Mouse (Mus musculus) stomach, embryonic 15.5 days (tissue): Measurements from ENCODE around the gene Smc5. TPM values are rescaled to one million over a fixed set of nuclear protein-coding genes. Genes with fewer than 3 reads are reported as not detected.

ENCODE experiments used
- ATAC-seq: fragments of 200-750 bp; cut with Nextera tagmentation; 2 replicates; pipeline ENCODE4 v1.8.0; 2017; ENCODE audit warnings: low read depth, moderate number of reproducible peaks, moderate TSS enrichment; ENCODE audit not compliant: insufficient read depth, low FRiP score
- H3K27ac ChIP-seq: fragments of 300-500 bp; sonication (generic); 2 replicates; pipeline ENCODE4 v1.5.1; 2015; ENCODE audit warnings: mild to moderate bottlenecking, inconsistent platforms
- H3K27me3 ChIP-seq: fragments of 300-500 bp; sonication (generic); replicated peaks from 2 replicates; pipeline ENCODE4 v1.6.1; 2015; ENCODE audit warnings: inconsistent platforms
- H3K36me3 ChIP-seq: fragments of 300-500 bp; sonication (generic); 2 replicates; pipeline ENCODE4 v1.6.1; 2015; ENCODE audit warnings: inconsistent platforms
- H3K4me1 ChIP-seq: fragments of 300-500 bp; sonication (generic); 2 replicates; pipeline ENCODE4 v1.6.1; 2015; ENCODE audit warnings: inconsistent platforms
- H3K4me2 ChIP-seq: fragments of 300-500 bp; sonication (generic); 2 replicates; pipeline ENCODE4 v1.6.1; 2015; ENCODE audit warnings: mild to moderate bottlenecking, inconsistent platforms
- H3K4me3 ChIP-seq: fragments of 300-500 bp; sonication (generic); replicated peaks from 2 replicates; pipeline ENCODE4 v1.5.1; 2015; ENCODE audit warnings: inconsistent platforms
- H3K9ac ChIP-seq: fragments of 300-500 bp; sonication (generic); 2 replicates; pipeline ENCODE4 v1.6.1; 2015; ENCODE audit warnings: inconsistent platforms
- H3K9me3 ChIP-seq: fragments of 300-500 bp; sonication (generic); 2 replicates; pipeline ENCODE4 v1.6.1; 2016; ENCODE audit warnings: inconsistent platforms
- WGBS: fragments of 180-500 bp; shearing (Covaris S2); methylation state at CpG from one replicate; pipeline ENCODE4 v1.1.7; 2015; 5-methylcytosine and 5-hydroxymethylcytosine counted together
- polyA plus RNA-seq: library from polyadenylated mRNA; unstranded; fragments of >200 nt; fragmentation: Nextera tagmentation; extraction: Ambion mirVana; gene quantifications from 2 replicates; pipeline ENCODE4 v1.2.1, GENCODE M21; 2015

Gene Smc5
- polyA plus RNA-seq: 27.4 and 28.9 TPM in 2 replicates

DNA sequence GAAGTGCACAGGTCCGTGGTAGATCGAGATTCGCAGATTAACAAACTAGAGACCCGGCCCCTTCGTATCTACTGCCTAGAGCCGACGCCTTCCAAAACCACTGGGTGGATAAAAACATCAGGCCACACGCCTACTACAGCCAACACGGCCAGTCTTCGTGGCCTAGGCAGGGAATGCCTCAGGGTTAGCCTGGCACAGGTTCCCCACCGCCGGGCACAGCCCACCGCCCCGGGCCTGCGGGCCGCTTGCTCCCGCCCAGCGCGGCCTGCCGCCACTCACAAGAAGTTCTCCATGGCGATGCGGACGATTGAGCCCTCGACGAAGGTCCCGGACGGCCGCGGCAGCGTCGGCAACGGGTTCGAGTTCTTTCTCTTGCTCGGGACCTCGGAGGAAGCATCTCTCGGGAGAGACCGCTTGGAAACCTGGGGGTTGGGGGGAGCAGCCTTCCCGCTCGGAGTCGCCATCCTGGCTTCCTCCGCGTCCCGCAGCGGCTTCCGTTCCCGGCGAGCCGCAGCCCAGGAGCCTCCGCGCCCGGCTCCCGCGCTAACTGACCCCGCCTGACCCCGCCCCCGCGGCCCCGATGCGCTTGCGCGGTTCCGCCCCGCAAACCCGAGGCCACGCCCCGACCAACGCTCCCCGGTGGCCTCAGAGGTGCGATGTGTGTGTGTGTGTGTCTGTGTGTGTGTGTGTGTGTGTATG lies at the start of gene Smc5:
TSS of gene Smc5 (minus strand) at position 543 of the 699 bp plus-strand sequence.
- ATAC-seq: peak; percentile 95
- Histone ChIP-seq H3K27ac (peak within 1 kb of the TSS; percentile 77), H3K27me3 (no peaks in the 10 kb centered on the region), H3K9ac (peak within 1 kb of the TSS; percentile 91), H3K36me3 (no peaks in the 10 kb centered on the region), H3K4me3 (peak within 1 kb of the TSS; percentile 81), H3K4me2 (peak within 1 kb of the TSS; percentile 63), H3K9me3 (no peaks in the 10 kb centered on the region), H3K4me1 (no peaks in the 10 kb centered on the region)
- under 1% methylated on average over 69 of the region's 69 CpGs for WGBS

- H3K4me2 ChIP-seq: no peak overlapping the region
- no peaks in the 10 kb centered on the region for H3K4me1 ChIP-seq
- H3K36me3 ChIP-seq: no peaks in the 10 kb centered on the region
- no peaks in the 10 kb centered on the region for H3K9me3 ChIP-seq
- no peaks in the 10 kb centered on the region for H3K27me3 ChIP-seq
- H3K4me3 ChIP-seq: no peak overlapping the region
- ATAC-seq: no peak
- H3K27ac ChIP-seq: no peak overlapping the region
- WGBS: 55% methylated on average over 3 of the region's 3 CpGs
- no peak overlapping the region for H3K9ac ChIP-seq
Measured at GRCm38 (mm10) chr19:23323107-23323506, 49.4 kb upstream of the Smc5 start.

- H3K4me3 ChIP-seq: no peak overlapping the region
- H3K27me3 ChIP-seq: no peaks in the 10 kb centered on the region
- 82% methylated on average over 5 of the region's 5 CpGs for WGBS
- no peak for ATAC-seq
- H3K36me3 ChIP-seq: no peaks in the 10 kb centered on the region
- no peak overlapping the region for H3K27ac ChIP-seq
- H3K4me1 ChIP-seq: no peaks in the 10 kb centered on the region
- no peaks in the 10 kb centered on the region for H3K9me3 ChIP-seq
- no peak overlapping the region for H3K4me2 ChIP-seq
- H3K9ac ChIP-seq: no peak overlapping the region
Measured at GRCm38 (mm10) chr19:23317989-23318358, 44.3 kb upstream of the Smc5 start.

DNA sequence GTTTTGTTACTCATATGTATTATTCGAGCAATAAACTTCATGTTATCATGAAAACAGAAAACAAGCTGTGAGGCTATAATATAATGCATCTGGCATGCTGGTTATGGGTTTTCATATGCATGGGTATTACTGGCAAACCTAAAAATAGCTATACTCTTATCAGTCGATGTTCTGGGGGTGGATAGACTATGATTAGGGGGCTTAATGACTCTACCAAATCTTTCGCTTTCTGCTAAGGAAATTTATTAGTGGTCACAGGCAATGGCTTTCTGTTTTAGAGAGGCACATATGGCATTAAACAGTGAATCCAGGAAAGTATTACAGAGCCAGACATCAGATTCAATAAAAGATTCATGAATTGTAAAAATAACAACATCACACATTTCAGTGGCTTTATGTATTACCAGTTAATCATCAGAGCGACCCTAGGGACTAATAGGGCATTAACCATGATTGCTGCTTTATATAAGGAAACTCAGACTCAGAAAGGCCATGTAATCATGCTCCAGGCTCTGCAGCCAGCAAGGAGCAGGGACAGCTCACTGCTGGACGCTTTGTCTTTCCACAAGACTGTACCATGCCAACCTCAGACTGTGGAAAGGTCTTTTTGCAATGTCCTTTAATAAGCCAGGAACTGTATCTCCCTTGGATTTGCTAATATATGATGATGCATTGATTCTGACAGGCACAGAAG lies 43.7 kb upstream of the Smc5 start:
- no peaks in the 10 kb centered on the region for H3K36me3 ChIP-seq
- no peak overlapping the region for H3K9ac ChIP-seq
- no peak overlapping the region for H3K4me3 ChIP-seq
- H3K4me2 ChIP-seq: no peak overlapping the region
- no peaks in the 10 kb centered on the region for H3K27me3 ChIP-seq
- WGBS: 74% methylated on average over 5 of the region's 5 CpGs
- H3K9me3 ChIP-seq: no peaks in the 10 kb centered on the region
- ATAC-seq: no peak
- H3K4me1 ChIP-seq: no peaks in the 10 kb centered on the region
- no peak overlapping the region for H3K27ac ChIP-seq

DNA sequence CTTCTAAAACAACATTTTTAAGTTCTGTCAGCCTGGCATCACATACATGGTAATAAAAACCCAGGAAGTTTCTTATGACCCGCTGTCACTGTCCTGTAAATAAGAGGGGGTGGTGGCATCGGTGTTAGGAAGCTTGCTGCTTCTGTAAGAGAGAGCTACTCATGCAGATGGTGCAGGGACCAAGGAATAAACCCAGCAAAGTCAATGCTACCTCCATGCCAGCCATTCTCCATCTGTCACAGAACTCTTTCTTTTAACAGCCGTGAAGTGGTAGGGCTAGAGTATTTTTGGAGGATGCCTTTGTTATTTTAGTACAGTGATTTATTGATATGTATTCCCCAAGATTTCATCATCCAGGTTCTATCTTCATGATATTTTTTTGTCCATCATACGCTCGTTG lies 43.2 kb upstream of the Smc5 start:
- 84% methylated on average over 5 of the region's 5 CpGs for WGBS
- Histone ChIP-seq H3K27me3 (no peaks in the 10 kb centered on the region), H3K4me1 (no peaks in the 10 kb centered on the region), H3K27ac (no peak overlapping the region), H3K36me3 (no peaks in the 10 kb centered on the region), H3K4me3 (no peak overlapping the region), H3K9ac (no peak overlapping the region), H3K4me2 (no peak overlapping the region), H3K9me3 (no peaks in the 10 kb centered on the region)
- no peak for ATAC-seq

DNA sequence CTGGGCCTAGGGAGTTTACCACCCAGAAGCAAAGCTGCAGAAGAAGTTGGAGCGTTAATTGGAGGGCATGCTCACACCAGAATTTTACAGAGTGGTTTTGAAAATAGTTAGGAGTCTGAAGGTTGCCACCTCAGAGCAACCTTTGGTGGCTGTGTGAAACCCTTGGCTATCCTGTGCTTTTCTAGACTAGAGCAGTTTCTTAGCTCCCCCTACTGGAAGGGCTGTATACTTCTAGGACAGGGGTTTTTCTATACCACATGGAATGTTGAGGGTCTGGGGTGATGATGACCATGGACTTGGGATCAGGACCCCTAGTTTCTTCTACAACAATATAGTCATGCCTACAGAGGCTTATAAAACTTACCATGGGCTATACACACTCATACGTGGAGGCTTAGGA lies 36.3 kb upstream of the Smc5 start:
- Histone ChIP-seq H3K9ac (no peak overlapping the region), H3K4me3 (no peak overlapping the region), H3K4me2 (no peak overlapping the region), H3K27ac (no peak overlapping the region), H3K36me3 (no peaks in the 10 kb centered on the region), H3K4me1 (no peaks in the 10 kb centered on the region), H3K9me3 (no peaks in the 10 kb centered on the region), H3K27me3 (no peaks in the 10 kb centered on the region)
- WGBS: 89% methylated on average over 2 of the region's 2 CpGs
- ATAC-seq: no peak

GRCm38 (mm10) chr19:23306671-23307070 lies 33.0 kb upstream of the Smc5 start:
- Histone ChIP-seq H3K27me3 (no peaks in the 10 kb centered on the region), H3K4me1 (no peaks in the 10 kb centered on the region), H3K9me3 (no peaks in the 10 kb centered on the region), H3K9ac (no peak overlapping the region), H3K27ac (no peak overlapping the region), H3K4me2 (no peak overlapping the region), H3K4me3 (no peak overlapping the region), H3K36me3 (no peaks in the 10 kb centered on the region)
- 86% methylated on average over 7 of the region's 7 CpGs for WGBS
- no peak for ATAC-seq

GRCm38 (mm10) chr19:23299987-23300386 lies 26.3 kb upstream of the Smc5 start:
- Histone ChIP-seq H3K36me3 (no peaks in the 10 kb centered on the region), H3K27ac (no peak overlapping the region), H3K4me3 (no peak overlapping the region), H3K9me3 (no peaks in the 10 kb centered on the region), H3K4me2 (no peak overlapping the region), H3K9ac (no peak overlapping the region), H3K27me3 (no peaks in the 10 kb centered on the region), H3K4me1 (no peaks in the 10 kb centered on the region)
- ATAC-seq: no peak
- 87% methylated on average over 3 of the region's 3 CpGs for WGBS

DNA sequence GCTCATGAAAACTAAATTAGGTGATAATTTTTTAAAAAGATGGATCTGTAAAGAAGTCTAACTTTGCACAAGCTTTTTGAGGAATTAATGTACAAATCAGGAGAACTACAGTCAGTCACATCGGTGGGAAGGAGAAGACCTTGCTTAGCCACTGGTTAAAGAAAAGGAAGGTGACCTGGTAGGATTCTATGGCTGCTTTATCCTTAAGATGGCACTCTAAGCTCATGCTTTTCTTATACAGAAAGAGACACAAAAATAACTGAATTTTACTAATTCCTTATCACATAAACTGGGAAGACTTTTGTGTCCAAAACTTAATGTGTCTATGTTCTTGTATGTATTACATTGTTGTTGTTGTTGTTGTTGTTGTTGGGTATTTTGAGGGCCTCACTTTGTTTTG lies 25.2 kb upstream of the Smc5 start:
- Histone ChIP-seq H3K4me3 (no peak overlapping the region), H3K4me1 (no peaks in the 10 kb centered on the region), H3K9ac (no peak overlapping the region), H3K27ac (no peak overlapping the region), H3K4me2 (no peak overlapping the region), H3K9me3 (no peaks in the 10 kb centered on the region), H3K36me3 (no peaks in the 10 kb centered on the region), H3K27me3 (no peaks in the 10 kb centered on the region)
- 81% methylated on average over 1 of the region's 1 CpGs for WGBS
- no peak for ATAC-seq

DNA sequence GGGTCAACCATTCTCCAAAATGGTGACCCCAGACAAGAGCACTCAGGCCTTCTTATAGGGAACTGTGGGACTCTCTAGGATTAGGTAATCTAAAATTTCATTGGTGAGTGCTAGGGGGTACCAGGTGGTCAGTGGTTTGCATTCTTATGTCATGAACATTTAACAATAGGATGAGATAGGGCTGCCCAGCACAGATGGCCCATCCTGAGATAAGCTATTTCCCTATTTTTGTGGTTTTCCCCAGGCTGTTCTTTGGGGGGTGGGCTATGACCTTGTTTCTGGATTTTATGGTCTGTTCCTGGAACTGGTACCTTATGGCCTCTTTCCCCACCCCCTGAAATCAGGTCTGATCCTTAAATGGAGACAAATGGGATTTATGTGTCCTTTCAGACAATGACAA lies 23.5 kb upstream of the Smc5 start:
- no peak overlapping the region for H3K4me3 ChIP-seq
- H3K4me1 ChIP-seq: no peaks in the 10 kb centered on the region
- no peak overlapping the region for H3K27ac ChIP-seq
- no peak overlapping the region for H3K4me2 ChIP-seq
- no peaks in the 10 kb centered on the region for H3K9me3 ChIP-seq
- no peak overlapping the region for H3K9ac ChIP-seq
- H3K36me3 ChIP-seq: no peaks in the 10 kb centered on the region
- no peaks in the 10 kb centered on the region for H3K27me3 ChIP-seq
- no peak for ATAC-seq

DNA sequence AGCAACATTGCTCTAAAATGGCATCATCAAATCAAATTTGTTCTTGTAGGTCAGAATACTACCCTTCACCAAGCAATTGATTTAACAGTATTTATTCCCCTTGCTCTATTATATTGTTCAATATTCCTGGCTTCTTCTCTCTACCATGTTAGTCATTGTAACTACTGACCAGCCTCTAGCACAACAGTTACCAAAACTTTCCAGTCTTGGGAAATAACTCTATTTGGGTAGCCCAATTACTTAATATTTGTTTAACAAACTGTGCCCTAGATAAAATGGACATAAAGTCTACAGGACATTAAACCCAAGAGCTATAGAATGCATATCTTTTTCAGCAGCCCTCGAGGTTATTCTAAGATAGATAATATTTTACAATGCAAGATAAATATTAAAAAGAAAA lies 15.6 kb upstream of the Smc5 start:
- Histone ChIP-seq H3K4me1 (no peaks in the 10 kb centered on the region), H3K4me3 (no peak overlapping the region), H3K27ac (no peak overlapping the region), H3K36me3 (no peaks in the 10 kb centered on the region), H3K9ac (no peak overlapping the region), H3K9me3 (no peaks in the 10 kb centered on the region), H3K4me2 (no peak overlapping the region), H3K27me3 (no peaks in the 10 kb centered on the region)
- 66% methylated on average over 1 of the region's 1 CpGs for WGBS
- ATAC-seq: no peak

DNA sequence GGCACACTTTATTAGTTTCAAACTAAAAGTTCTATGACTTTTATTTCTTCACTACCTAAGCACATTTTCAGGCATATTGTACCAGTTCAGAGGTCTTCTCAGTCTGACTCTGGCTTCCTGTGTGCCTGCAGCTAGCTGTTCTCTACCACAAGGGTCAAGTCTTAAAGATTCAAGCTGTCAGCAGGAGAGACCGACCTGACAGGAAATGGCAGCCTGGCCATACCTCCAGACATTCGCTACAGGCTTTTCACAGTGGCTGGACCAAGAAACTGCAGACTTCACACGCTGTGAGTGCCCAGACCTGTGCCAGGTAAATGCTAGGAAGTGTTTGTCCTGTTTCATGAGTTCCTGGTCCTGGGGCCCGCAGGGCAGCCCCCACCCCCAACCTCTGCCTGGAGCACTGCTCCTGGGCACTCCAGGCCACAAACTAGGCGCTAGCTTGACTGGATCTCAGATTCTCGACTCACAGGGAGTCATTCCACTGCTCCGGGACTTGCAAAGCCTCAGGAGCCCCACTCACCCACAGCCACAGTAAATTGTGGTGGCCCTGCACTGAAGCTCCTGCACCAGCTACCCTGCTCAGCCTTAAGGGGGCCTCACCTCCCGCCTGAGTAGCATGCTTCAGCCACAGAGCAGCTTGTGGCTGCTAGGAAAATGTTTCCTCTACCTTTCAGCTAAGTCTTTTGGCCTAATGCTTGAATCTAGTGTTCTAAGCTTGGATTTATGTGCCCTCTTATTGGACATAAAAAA lies 8.4 kb upstream of the Smc5 start:
- no peak overlapping the region for H3K27ac ChIP-seq
- H3K27me3 ChIP-seq: no peaks in the 10 kb centered on the region
- H3K36me3 ChIP-seq: no peaks in the 10 kb centered on the region
- no peaks in the 10 kb centered on the region for H3K4me1 ChIP-seq
- no peaks in the 10 kb centered on the region for H3K9me3 ChIP-seq
- no peak overlapping the region for H3K9ac ChIP-seq
- no peak overlapping the region for H3K4me2 ChIP-seq
- H3K4me3 ChIP-seq: no peak overlapping the region
- WGBS: 57% methylated on average over 8 of the region's 8 CpGs
- ATAC-seq: no peak
